Mouse (Mus musculus) testis, postnatal 14 days (tissue): ENCODE data around the gene Gm49337.

Experiments
- DNase-seq: peaks from one replicate; pipeline ENCODE4 v3.0.0; 2021; ENCODE audit warnings: low spot score

Gene Gm49337

DNA sequence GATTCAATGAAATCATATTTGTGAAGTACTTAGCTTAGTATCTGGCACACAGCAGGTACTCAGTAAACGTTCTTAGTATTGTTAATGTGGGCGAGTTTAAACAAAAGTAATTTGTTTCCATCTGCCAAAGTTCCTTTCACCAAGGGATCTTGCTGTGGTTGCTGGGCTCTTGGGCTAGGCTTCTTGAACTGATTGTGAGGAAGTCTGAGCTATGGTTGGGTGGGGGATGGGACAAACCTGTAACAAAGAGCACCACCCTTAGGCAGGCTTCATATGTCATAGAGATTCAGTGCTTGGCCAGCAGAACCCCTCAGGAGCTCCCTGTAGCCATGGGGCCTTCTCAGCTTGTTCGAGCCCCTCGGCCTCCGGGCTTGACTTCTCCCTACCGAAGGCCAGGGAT, at the start of gene Gm49337, which contains the start of gene 1700042G07Rik:
Gene Gm49337 (plus strand): TSS at position 313 of the 400 bp plus-strand sequence.
Gene 1700042G07Rik (plus strand): TSS at position 301 of the 400 bp plus-strand sequence.
- no peak for DNase-seq

DNA sequence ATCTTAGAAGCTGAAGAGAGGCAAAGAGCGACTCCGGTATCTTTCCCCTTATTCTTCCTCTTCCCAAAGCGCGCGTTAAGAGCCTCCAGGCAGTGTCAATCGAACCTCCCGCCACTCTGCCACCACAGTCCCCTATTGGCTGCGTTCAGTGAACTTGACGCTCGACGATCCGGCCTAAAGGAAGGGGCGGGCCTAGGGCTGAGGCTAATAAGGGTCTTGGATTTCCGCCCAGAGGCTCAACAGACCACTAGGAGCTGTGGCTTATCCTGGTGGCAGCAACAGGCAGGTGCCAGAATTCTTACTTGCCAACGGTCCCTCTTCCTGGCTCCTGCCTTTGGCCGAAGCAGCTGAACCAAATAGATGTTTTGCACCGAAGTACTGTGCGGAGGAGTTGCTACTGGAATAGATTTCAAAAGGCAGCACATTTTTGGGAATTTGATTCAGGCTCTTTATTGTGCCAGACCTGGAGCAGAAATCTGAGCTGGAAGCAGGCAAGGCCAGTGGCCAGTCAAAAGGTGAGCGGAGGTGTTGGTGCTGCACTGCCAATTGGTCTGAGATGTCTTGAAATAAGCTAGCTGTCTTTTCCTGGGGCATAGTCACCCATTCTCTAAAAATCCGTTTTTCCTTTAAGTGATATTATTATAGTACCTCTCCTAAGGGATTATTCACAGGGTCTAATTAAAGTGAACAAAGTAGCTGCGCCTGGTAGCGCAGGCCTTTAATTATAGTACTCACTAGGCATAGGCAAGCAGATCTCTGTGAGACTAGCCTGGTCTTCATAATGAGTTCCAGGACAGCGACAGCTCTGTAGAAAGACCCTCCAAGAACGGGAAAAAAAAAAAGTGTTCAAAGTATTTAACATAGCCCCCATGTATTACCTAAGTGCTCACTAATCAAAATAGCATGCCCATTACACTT, 49.3 kb upstream of the Gm49337 start, which contains the start of the genes Rad54l and Pomgnt1:
Gene Rad54l (minus strand): TSS at position 89 of the 918 bp plus-strand sequence.
Gene Pomgnt1 (plus strand): TSS at position 239 of the 918 bp plus-strand sequence.
- peak; percentile 90 for DNase-seq

GRCm38 (mm10) chr4:116125803-116126386, 47.3 kb upstream of the Gm49337 start:
- no peak for DNase-seq

GRCm38 (mm10) chr4:116127956-116128355, 45.2 kb upstream of the Gm49337 start:
- no peak for DNase-seq

DNA sequence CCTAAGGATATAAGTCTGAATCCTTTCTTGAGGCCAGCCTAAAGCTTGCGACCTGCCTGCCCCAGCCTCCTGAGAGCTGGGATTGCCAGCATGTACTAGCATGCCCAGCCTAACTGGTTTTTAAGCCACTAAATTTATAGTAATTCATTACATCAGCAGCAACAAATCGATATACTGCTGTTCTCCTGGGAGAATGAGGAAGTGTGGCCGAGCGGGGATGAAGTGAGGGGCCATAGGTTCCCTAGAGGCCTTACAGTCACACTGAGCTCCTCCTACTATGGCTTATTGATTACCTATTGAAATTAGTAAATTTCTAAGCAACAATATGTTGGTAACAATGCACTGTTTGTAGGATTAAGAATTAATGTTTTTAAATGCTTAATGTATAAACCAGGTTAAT, 40.1 kb upstream of the Gm49337 start:
- no peak for DNase-seq

DNA sequence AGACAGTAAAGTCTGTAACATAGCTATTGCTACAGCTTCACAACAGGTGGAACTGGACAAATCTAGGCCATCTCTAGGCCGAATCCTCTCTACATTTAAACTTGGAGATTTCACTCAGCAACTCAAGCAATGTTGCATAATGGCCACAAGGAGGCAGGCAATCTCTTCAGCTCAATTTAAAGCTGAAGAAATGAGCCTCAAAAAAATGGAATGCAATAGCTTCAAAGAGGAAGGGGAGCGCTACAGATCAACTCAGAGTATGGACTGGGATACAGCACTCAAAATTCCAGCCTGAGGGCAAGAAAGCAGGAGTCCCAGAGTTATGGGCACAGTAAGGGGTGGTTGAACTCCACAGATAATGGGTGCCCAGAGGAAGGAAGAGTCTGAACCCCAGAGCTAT, 38.2 kb upstream of the Gm49337 start:
- no peak for DNase-seq

DNA sequence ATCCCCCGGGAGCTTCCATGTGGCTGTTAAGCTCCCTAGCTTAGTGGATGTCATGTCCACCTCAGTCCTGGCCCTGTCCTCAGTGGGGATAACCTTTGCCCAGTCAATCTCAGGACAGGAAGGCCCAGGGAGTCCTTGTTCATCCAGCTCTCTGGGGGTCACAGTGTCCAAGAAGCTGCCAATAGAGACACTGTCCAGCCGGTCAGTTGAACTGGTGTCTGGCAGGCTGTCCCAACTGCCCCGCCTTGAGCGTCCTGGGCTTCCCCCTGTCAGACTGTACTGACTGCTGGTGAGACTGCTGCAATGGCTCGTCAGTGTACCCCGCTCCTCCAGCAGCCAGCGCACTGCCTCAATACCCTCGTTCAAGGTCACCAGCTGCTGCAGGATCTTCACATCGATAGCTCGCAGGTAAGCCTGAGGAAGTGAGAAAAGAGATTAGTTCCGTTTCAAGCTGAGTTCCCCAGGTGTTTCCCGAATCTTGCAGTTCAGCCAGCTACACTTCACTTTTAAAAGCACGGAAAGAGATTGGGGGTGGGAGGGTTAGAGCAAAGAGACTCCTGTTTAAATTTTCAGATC, 35.7 kb upstream of the Gm49337 start:
- DNase-seq: no peak

DNA sequence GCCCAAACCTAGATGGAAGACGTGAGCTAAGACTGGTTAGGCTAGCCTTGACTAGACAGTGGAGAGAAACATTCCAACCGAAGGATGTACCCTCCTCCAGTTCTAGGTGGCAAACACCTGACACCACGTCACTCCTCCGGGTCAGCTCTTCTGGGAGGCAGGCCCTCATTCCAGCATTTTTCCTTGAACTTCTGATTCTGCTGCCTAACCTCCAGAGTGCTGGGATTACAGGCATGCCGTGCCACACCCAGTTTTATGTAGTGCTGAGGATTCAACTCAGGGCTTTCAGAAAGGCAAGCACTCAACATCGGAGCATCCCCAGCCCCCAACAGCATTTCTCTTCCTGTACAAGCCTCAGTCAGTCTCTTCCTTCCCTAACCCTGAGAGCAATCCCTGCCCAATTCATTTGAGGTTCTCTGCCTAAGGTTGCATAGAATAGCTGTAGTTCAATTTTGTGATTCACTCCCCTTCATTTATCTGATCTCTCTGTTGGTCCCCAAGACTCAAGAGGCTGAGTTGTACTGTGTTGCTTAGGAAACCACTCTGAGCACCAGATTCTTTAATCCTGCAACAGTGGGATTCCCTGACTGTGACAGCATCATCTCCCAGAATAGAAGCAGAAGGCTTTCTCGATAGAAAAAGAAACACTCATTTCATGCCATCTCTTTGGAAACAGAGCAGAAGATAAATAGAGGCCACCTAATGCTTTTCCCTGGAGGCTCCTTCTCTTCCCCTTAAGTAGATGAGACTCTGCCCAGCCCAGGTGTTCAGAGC, 32.2 kb upstream of the Gm49337 start:
- DNase-seq: no peak

- DNase-seq: no peak
Measured at GRCm38 (mm10) chr4:116141736-116142135, 31.4 kb upstream of the Gm49337 start.

DNA sequence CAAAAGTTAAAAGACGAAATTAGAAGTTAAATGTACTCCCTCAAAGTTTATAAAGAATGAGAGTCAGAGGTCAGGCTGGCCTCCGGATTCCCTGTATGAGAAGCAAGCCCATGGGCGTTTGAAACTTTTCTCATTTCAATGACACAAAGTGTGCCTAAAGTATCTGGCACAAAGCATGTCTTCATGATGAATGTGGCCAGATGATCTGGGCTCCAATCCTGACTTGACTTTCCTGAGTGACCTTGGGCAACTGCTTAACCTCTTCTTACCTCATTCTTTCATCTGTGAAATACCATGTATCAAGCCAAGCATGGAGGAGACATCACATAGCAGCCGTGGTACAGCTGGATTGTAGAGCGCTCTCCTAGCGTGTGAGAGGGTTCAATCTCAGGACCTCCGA, 30.9 kb upstream of the Gm49337 start:
- DNase-seq: no peak

DNA sequence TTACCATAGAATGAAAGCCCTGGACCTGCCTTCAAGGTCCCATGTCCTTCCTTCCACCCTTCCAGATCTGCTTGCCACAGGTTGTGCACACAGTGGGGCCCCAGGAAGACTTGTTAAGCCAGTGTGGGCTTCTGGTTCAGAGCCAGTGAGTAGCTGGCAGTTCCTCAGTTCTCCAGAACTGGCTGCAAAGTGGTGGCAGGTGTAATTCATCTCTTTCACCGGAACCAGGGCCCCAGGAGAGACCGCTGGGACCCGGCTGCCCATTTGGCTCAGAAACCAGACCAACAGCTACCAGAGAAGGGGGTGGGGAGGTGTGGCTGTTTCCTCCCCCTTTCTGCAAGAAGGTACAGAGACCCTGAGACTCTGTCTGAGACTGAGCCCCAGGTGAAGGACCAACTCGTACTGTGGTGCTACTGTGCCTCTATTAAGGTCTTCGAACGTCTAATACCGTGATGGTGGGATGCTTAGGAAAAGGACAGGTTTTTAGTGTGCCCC, 29.8 kb upstream of the Gm49337 start:
- DNase-seq: no peak

- DNase-seq: peak; percentile 72
Measured at GRCm38 (mm10) chr4:116143891-116144717, 29.1 kb upstream of the Gm49337 start.

- no peak for DNase-seq
Measured at GRCm38 (mm10) chr4:116149812-116150155, 23.4 kb upstream of the Gm49337 start.

GRCm38 (mm10) chr4:116150156-116150861, 22.9 kb upstream of the Gm49337 start:
- peak; percentile 67 for DNase-seq

DNA sequence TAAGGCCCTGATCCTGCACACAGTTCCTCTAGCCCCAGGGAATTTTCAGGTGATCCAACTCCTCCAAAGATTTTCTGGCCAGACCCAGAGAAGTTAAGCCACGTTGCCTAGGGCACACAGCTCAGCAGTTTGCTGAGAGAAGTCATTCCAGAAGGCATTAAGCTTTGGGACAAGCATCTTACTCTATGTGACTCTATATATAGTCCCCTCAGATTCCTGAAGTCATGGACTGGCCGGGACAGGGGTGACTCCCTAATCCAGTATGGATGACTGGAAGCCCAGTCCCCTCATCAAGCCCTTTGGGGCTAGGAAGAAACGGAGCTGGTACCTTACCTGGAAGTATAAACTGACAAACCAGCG, 22.3 kb upstream of the Gm49337 start:
- DNase-seq: no peak

- no peak for DNase-seq
Measured at GRCm38 (mm10) chr4:116151238-116151637, 21.9 kb upstream of the Gm49337 start, which contains the start of gene Lurap1. TSS of gene Lurap1 (minus strand) at chr4:116151338.

GRCm38 (mm10) chr4:116152702-116153101, 20.5 kb upstream of the Gm49337 start:
- no peak for DNase-seq

GRCm38 (mm10) chr4:116157882-116158281, 15.3 kb upstream of the Gm49337 start:
- DNase-seq: no peak

DNA sequence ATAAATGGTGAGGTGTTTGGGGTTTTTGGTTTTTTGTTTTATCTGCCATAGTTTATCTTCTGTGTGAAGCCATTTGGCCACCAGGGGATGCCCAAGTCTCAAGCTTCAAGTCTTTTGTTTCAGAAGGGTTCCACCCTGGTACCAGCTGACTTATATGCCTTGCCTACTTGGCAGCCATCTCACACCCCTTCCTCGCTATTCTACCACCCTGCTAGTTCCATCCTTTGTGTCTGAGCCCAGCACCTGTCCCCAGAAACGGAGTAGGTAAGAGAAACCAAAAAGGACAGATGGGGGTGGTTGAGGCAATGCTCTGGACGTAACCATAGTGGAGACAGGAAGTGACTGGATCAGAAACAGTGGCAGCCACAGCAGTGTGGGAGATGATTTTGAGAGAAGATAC, 13.3 kb upstream of the Gm49337 start:
- no peak for DNase-seq

DNA sequence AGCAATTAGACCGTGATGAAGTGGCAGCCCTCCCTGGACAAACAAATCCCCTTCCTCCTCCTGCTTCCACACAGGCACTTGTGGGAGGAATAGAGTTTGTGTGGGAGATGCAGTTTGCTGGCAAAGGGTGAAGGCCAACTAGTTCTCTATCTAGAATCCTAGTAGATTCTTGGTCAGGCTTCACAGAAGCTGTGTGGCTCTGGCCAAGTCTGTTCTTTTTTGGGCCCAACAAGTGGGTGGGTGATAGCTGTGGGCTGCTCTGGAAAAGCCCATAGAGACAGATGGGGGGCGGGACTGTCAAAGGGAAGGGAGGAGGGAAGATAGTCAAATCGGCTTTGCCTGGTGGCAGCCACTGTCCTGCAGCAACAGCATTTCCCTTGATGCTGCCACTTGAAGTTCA, 12.4 kb upstream of the Gm49337 start:
- DNase-seq: peak; percentile 72
